Mouse (Mus musculus) thymus, postnatal 0 days (tissue): ENCODE measurements around the gene Ncoa1. TPM values are rescaled to one million over a fixed set of nuclear protein-coding genes. Genes with fewer than 3 reads are reported as not detected.

Experiments used
- DNase-seq: peaks from one replicate; pipeline ENCODE4 v3.0.0-alpha.2; 2015; ENCODE audit warnings: low spot score
- polyA plus RNA-seq: library from polyadenylated mRNA; unstranded; fragments of >200 nt; fragmentation: Nextera tagmentation; extraction: Ambion mirVana; gene quantifications from 2 replicates; pipeline ENCODE4 v1.2.1, GENCODE M21; 2015

Gene Ncoa1
- polyA plus RNA-seq, 1 experiment from 2014 or later = 7.6 TPM

DNA sequence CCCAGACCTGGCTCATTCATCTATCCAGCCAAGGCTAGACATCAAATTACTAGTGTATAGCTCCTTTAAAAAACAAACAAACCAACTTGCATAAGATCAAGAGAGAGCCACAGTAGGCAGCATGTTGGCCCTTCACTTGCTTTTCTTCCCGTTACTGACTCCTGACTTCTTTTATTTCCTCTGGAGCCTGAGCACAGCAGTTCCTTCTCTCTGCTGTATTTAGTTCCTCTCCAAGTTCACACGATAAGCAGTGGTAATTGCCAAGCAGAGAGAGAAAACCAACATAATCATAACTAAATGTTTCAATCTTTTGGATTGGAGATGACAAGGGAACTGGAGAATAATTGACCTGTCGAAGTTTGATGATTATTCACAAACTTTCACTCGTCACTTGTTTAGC is 244.2 kb downstream of the Ncoa1 start:
- DNase-seq = no peak

DNA sequence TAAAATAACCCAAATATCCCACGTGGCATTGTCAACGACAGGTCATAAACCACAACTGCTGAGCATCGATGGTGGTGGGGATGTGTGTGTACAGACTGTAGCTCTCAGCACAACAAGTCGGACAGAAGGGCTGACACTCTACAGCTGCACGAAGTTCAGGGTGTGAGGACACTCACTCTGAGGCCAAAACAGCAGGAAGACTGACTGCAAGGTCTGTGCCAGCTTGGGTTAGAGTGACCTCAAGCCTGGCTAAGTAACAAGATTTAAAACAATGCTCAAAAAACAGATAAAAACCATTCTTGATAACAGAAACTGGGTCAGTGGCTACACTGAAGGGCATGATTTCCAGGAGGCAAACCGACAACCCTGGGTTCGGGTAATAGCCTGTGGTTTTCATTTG is 246.8 kb downstream of the Ncoa1 start:
- DNase-seq = no peak

DNA sequence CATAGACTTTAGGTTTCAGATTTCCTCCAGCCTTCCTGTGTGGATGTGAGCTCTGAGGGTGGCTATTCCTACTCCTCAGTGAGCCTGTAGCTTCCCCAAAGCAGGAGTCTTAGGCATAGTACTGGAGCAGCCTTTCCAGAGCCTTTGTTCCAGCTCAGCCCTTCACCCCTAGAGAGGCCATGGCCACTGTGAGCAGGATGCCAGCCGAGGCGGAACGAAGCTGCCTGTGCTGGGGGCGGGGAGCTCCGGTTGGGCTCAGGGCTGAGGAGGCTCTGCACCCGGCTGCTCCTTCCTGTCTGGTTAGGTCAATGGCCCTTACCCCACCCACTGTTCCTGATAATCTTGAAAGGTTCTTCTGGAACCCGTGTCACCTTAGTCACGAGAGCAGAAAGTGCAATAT is 264.1 kb downstream of the Ncoa1 start:
- DNase-seq = no peak

DNA sequence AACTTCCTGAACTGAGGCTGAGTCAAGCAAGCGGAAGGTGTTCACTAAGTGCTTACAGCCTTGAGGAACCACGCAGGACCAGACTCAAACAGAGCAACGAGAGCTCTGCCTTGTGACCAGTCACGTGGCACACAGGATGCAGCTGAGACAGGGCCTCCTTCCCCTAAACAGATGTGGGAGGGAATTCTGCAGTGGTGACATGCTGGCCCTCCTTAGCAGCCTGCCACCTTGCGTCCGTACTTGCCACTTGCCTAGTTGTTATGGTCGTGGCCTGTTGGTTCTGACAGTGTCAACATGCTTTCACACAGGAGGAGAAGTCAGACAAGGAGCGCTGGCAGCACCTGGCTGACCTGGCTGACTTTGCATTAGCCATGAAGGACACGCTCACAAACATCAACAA is 265.8 kb downstream of the Ncoa1 start:
- no peak for DNase-seq

DNA sequence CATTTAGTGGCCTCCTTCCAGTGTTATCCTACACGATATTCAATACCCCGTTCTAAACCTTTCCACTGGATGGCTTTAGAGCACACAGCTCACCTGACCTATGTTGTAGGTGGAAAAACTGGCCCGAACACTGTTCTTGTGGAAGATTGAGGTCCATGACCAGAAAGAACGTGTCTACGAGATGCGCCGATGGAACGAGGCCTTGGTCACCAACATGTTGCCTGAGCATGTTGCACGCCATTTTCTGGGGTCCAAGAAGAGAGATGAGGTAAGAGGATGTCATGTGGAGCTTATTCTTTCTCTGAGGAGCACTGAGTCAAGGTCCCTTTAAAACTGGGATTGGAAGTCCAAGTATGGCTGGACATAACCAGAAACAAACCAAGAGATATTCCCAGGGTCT is 267.8 kb downstream of the Ncoa1 start:
- DNase-seq = no peak

DNA sequence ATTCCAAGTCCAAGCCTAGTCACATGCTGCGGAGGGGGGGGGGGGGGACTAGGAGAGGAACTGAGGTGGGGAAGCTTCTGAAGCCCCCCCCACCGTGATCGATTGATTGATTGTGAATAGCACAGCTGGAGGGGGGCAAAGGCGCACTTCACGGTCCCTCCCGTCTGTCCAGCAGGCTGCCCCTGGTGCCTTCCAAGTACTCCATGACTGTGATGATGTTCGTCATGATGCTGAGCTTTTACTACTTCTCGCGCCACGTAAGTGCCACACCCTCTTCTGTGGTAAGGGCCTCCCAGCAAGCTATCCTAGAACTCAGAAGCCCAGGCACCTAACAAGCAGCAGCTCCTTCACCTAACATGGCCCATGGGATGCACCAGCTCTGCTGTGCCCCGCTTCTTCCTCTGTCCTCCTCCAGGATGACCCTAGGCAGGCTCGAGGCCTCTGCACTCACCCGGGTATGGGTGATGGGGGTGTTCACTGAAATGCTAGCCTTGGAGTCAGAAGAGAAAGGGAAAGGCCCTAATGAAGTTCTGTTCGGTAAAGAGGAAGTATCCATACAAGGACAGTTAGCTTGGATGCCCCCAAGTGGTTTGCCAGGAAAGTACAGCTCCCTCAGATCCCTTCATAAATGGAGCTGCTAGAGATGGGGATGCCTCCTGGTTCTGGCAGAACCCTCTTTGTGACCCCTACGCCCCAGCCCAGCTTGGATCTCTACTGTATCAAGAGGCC is 268.4 kb downstream of the Ncoa1 start:
- peak; percentile 50 for DNase-seq

DNA sequence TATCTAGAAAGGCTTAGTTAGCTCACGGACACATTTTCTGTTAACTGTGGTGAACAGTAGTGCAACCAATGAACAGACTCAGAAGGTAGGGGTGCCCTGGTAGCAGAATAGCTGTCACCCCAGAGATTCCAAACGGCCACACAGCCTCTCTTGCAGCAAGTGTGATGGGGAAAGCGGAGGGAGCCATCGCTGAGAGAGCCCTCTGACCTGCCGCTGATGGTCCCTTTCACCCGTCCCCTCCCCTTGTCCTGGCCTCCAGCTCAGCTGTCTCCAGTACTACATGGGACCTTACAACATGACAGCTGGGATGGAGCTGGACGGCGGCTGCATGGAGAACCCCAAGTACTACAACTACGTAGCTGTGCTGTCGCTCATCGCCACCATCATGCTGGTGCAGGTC is 270.9 kb downstream of the Ncoa1 start:
- no peak for DNase-seq

DNA sequence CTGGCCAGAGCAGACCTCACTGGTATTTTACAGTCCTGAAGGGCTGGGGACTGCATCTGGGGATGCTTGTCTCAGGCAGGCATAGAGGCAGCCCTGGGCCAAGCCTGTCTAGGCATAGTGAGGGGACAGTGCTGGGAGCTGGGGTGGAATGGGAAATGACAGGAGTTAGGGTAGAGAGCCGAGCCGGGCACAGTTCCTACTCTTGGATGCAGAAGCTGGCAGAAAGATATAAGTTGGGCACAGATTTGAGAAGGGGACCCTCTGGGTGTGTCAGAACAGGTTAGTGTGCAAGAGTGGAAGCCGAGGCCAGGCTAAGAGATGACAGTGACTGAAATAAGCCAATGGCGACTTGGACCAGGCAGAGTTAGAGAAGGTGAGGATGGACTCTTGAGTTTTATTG is 274.8 kb downstream of the Ncoa1 start:
- DNase-seq = no peak

DNA sequence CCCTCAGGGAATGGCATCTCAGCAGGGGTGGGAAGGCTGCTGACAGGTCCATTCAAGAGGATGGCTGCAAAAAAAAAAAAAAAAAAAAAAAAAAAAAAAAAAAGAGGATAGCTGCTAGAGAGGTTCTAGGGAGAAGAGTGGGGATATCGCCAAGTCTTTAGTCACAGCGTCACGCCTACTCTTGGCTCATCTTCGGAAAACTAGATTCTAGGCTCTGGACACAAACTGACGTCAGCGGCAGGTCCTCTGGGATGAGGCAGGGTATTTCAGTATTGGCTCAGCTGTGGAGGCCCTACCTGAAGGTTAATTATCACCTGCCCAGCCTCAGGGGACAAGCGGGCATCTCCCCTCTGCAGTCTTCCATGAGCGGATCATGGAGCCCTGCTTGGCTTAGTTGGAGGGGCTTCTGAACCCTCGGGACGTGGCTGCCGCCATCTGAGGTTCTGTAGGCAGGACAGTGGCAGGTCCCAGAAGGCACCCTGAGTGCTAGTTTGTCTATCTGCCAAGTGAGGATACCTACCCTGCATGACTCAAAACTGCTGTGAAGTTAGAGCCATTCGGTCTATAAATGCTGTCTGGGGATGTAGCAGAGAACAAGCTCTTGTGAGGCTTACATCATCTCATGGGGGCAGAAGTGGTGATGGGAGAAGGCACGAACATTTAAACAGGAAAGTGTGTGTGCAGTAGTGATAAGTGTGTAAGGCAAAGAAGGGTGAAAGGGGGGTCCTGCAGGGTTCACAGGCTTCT is 275.4 kb downstream of the Ncoa1 start:
- DNase-seq = no peak

DNA sequence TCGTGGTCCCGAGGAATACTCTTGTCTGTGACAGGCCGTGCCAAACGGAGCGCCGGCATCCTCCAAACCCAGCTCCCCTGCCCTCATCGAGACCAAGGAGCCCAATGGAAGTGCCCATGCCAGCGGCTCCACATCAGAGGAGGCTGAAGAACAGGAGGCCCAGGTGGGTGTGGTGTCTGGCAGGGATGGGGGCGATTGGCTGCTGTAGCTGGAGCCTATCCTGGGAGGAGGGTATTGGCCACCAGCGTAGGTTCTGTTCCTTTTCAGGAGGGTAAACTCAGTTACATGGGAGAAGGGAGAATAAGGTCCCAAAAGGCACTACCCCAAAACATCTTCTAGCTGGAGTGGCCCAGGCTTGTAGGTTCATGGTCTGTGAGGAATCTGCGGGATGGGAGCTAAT is 277.7 kb downstream of the Ncoa1 start:
- no peak for DNase-seq

DNA sequence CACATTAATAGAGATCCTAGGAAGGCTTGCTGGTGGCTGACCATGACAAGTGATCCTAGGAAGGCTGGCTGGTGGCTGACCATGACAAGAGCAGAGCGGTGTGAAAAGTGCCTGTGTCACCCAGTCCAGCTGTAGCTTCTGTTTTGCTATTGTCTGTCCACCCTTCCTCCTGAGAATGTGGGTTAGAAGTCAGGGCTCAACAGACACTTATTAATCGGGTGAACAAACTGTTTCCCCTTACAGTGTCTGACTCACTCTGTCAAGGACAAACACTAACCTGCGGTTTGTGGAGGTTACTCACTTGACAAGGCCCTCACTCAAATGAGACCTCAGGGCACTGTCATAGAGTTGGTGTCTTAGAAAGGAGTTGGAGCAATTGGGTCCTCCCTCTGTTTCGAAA is 278.3 kb downstream of the Ncoa1 start:
- no peak for DNase-seq

Other genes starting within 250 kb of the Ncoa1 start
- gene Ptrhd1, start 243.2 kb downstream of the Ncoa1 start, polyA plus RNA-seq = 6.1 and 6.8 TPM in 2 replicates
- 25.9 and 28.1 TPM in 2 replicates for gene Cenpo, start 242.9 kb downstream of the Ncoa1 start, polyA plus RNA-seq
- gene Itsn2, start 115.5 kb upstream of the Ncoa1 start, polyA plus RNA-seq = 47.9 and 53.0 TPM in 2 replicates
- gene Gm3625, start 115.7 kb upstream of the Ncoa1 start, polyA plus RNA-seq = not detected in 2 replicates